Mouse (Mus musculus) lung, embryonic 14.5 days (tissue): ENCODE results near the gene Plod2. TPM values are rescaled to one million over a fixed set of nuclear protein-coding genes. Genes with fewer than 3 reads are reported as not detected.

Source experiments
- ATAC-seq: fragments of 200-750 bp; cut with Nextera tagmentation; 2 replicates; pipeline ENCODE4 v1.8.0; 2017; ENCODE audit warnings: mild to moderate bottlenecking, moderate TSS enrichment, moderate library complexity; ENCODE audit not compliant: insufficient read depth
- DNase-seq: peaks from one replicate; pipeline ENCODE4 v3.0.0-alpha.2; 2015
- H3K27ac ChIP-seq: fragments of 300-500 bp; sonication (generic); 2 replicates; pipeline ENCODE4 v1.5.1; 2014; ENCODE audit warnings: low read depth, mild to moderate bottlenecking, moderate library complexity
- H3K27me3 ChIP-seq: fragments of 300-500 bp; sonication (generic); 2 replicates; pipeline ENCODE4 v1.6.1; 2014; ENCODE audit warnings: low read length, control low read depth; ENCODE audit not compliant: insufficient read depth
- H3K36me3 ChIP-seq: fragments of 300-500 bp; sonication (generic); 2 replicates; pipeline ENCODE4 v1.6.1; 2014; ENCODE audit warnings: control low read depth; ENCODE audit not compliant: insufficient read depth
- H3K4me1 ChIP-seq: fragments of 300-500 bp; sonication (generic); 2 replicates; pipeline ENCODE4 v1.6.1; 2014; ENCODE audit warnings: antibody characterized with exemption, control low read depth; ENCODE audit not compliant: insufficient read depth
- H3K4me2 ChIP-seq: fragments of 300-500 bp; sonication (generic); 2 replicates; pipeline ENCODE4 v1.6.1; 2014; ENCODE audit warnings: mild to moderate bottlenecking
- H3K4me3 ChIP-seq: fragments of 300-500 bp; sonication (generic); 2 replicates; pipeline ENCODE4 v1.5.1; 2014; ENCODE audit warnings: low read depth, low read length
- H3K9ac ChIP-seq: fragments of 300-500 bp; sonication (generic); 2 replicates; pipeline ENCODE4 v1.6.1; 2014
- H3K9me3 ChIP-seq: fragments of 300-500 bp; sonication (generic); 2 replicates; pipeline ENCODE4 v1.6.1; 2016; ENCODE audit warnings: low read depth, low read length, control low read depth
- CTCF ChIP-seq: IDR thresholded peaks from 2 replicates; pipeline ENCODE4 v1.5.1; 2016; ENCODE audit warnings: antibody characterized with exemption, low read depth
- WGBS: fragments of 180-500 bp; shearing (Covaris S2); extraction: QIAGEN DNeasy Blood & Tissue Kit; methylation state at CpG from one replicate; pipeline ENCODE4 v1.1.7; 2014; 5-methylcytosine and 5-hydroxymethylcytosine counted together
- polyA plus RNA-seq: library from polyadenylated mRNA; unstranded; fragments of >200 nt; fragmentation: Nextera tagmentation; extraction: Ambion mirVana; gene quantifications from 2 replicates; pipeline ENCODE4 v1.2.1, GENCODE M21; 2014

The Plod2 gene
- 47.4 and 48.6 TPM in 2 replicates for polyA plus RNA-seq

GRCm38 (mm10) chr9:92541977-92542561 is at the start of gene Plod2:
Plod2 (plus strand) TSS chr9:92542223.
- Histone ChIP-seq H3K9ac (peak within 1 kb of the TSS; percentile 85), H3K4me2 (peak within 1 kb of the TSS; percentile 73), H3K9me3 (no peaks in the 10 kb centered on the region), H3K36me3 (0 out of 2 replicates have a peak, but pooled peaks cover 4% of the 10 kb centered on the region), H3K27ac (peak within 1 kb of the TSS; percentile 96), H3K4me3 (peak within 1 kb of the TSS; percentile 76), H3K4me1 (peaks cover 28% of the 10 kb centered on the region), H3K27me3 (no peaks in the 10 kb centered on the region)
- ATAC-seq (peak; percentile 94), DNase-seq (peak; percentile 89)
- no peak for TF ChIP-seq CTCF
- under 1% methylated on average over 64 of the region's 67 CpGs for WGBS

GRCm38 (mm10) chr9:92499710-92500410 is 42.2 kb upstream of the Plod2 start:
- TF ChIP-seq CTCF, result peak; percentile 85
- ATAC-seq, result peak; percentile 65; the same call in 1 of the 2 replicates
- H3K9ac ChIP-seq, result no peak overlapping the region
- H3K9me3 ChIP-seq, result no peaks in the 10 kb centered on the region
- H3K27me3 ChIP-seq, result no peaks in the 10 kb centered on the region
- no peak overlapping the region for H3K4me3 ChIP-seq
- no peaks in the 10 kb centered on the region for H3K4me1 ChIP-seq
- H3K36me3 ChIP-seq, result no peaks in the 10 kb centered on the region
- peak; percentile 94 for DNase-seq
- H3K4me2 ChIP-seq, result no peak overlapping the region
- H3K27ac ChIP-seq, result no peak overlapping the region
- WGBS, result 32% methylated on average over 12 of the region's 12 CpGs

- 29% methylated on average over 3 of the region's 3 CpGs for WGBS
- Histone ChIP-seq H3K9me3 (no peaks in the 10 kb centered on the region), H3K27ac (no peak overlapping the region), H3K4me2 (no peak overlapping the region), H3K4me1 (no peaks in the 10 kb centered on the region), H3K4me3 (no peak overlapping the region), H3K9ac (no peak overlapping the region), H3K27me3 (no peaks in the 10 kb centered on the region), H3K36me3 (no peaks in the 10 kb centered on the region)
- TF ChIP-seq CTCF, result no peak
- DNase-seq (peak; percentile 55), ATAC-seq (peak; percentile 87)
These were observed 37.8 kb upstream of the Plod2 start for GRCm38 (mm10) chr9:92504256-92504655.

- WGBS, result 38% methylated on average over 1 of the region's 1 CpGs
- ATAC-seq (no peak), DNase-seq (no peak)
- Histone ChIP-seq H3K4me2 (no peak overlapping the region), H3K9me3 (no peaks in the 10 kb centered on the region), H3K27ac (no peak overlapping the region), H3K4me1 (no peaks in the 10 kb centered on the region), H3K36me3 (no peaks in the 10 kb centered on the region), H3K27me3 (no peaks in the 10 kb centered on the region), H3K4me3 (no peak overlapping the region), H3K9ac (no peak overlapping the region)
- TF ChIP-seq CTCF, result no peak
These were observed 37.1 kb upstream of the Plod2 start for GRCm38 (mm10) chr9:92504889-92505288.

- Histone ChIP-seq H3K9ac (no peak overlapping the region), H3K4me2 (no peak overlapping the region), H3K27me3 (no peaks in the 10 kb centered on the region), H3K4me1 (no peaks in the 10 kb centered on the region), H3K27ac (no peak overlapping the region), H3K9me3 (no peaks in the 10 kb centered on the region), H3K4me3 (no peak overlapping the region), H3K36me3 (no peaks in the 10 kb centered on the region)
- TF ChIP-seq CTCF, result no peak
- DNase-seq, result no peak
- ATAC-seq, result no peak
These were observed 30.3 kb upstream of the Plod2 start for GRCm38 (mm10) chr9:92511696-92512095.

DNA sequence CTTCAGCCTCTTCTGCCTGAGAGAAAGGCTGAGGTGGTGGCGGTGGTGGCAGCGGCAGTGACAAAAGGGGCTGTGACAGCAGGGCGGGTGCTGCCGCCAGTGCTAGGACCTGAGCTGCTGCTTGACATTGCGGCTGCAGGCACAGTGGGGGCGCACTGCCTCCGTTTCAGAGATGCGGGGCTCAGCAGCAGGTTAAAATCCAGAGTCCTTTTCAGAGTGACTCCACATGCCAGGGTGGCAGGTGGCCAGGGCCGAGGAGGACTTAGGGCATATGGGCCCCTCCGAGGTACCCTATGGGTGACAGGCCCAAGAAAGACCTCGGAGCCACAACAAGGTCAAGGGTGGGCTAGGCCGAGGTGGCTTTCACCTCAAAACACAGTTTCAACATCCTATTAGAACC is 25.0 kb upstream of the Plod2 start:
- H3K9me3 ChIP-seq, result peaks cover 4% of the 10 kb centered on the region; the same call in 1 of the 2 replicates
- H3K27me3 ChIP-seq, result no peaks in the 10 kb centered on the region
- H3K9ac ChIP-seq, result no peak overlapping the region
- H3K27ac ChIP-seq, result no peak overlapping the region
- H3K4me3 ChIP-seq, result no peak overlapping the region
- DNase-seq (no peak), ATAC-seq (no peak)
- no peak overlapping the region for H3K4me2 ChIP-seq
- H3K36me3 ChIP-seq, result no peaks in the 10 kb centered on the region
- H3K4me1 ChIP-seq, result no peaks in the 10 kb centered on the region
- 94% methylated on average over 12 of the region's 12 CpGs for WGBS
- no peak for TF ChIP-seq CTCF

DNA sequence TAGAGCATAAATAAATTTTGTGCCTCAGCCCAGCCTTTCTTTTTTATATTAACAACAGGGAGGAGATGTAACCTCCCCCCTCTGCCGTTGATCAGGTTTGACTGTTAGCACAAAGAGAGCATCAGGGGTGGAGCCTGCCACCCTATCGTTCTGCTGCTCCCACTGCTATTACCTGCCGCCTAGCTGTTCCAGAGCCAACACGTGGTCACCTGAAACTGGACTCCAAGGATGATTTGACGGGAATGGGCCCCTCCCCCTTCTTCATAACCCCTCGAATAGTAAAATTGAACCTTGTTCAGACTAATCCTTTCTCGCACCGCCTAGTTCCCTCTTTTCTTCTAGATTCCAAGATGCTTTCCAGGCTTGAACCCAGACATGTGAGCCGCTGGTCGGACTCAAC is 21.3 kb upstream of the Plod2 start:
- TF ChIP-seq CTCF, result no peak
- Histone ChIP-seq H3K36me3 (no peaks in the 10 kb centered on the region), H3K27ac (no peak overlapping the region), H3K9me3 (peaks cover 4% of the 10 kb centered on the region; the same call in 1 of the 2 replicates), H3K4me3 (no peak overlapping the region), H3K4me1 (no peaks in the 10 kb centered on the region), H3K4me2 (no peak overlapping the region), H3K9ac (no peak overlapping the region), H3K27me3 (no peaks in the 10 kb centered on the region)
- ATAC-seq, result no peak
- DNase-seq, result no peak
- 93% methylated on average over 10 of the region's 10 CpGs for WGBS
